Mouse (Mus musculus) limb, embryonic 15.5 days (tissue): ENCODE measurements around the gene Tradd. TPM values are rescaled to one million over a fixed set of nuclear protein-coding genes. Genes with fewer than 3 reads are reported as not detected.

Source experiments
- ATAC-seq: fragments of 200-750 bp; cut with Nextera tagmentation; 2 replicates; pipeline ENCODE4 v1.8.0; 2017; ENCODE audit warnings: low read depth, moderate TSS enrichment; ENCODE audit not compliant: insufficient number of reproducible peaks, low FRiP score, low TSS enrichment
- H3K27ac ChIP-seq: fragments of 300-500 bp; sonication (generic); 2 replicates; pipeline ENCODE4 v1.5.1; 2015; ENCODE audit warnings: moderate library complexity, mild to moderate bottlenecking, inconsistent platforms
- H3K27me3 ChIP-seq: fragments of 300-500 bp; sonication (generic); 2 replicates; pipeline ENCODE4 v1.6.1; 2015; ENCODE audit warnings: inconsistent platforms
- H3K36me3 ChIP-seq: fragments of 300-500 bp; sonication (generic); 2 replicates; pipeline ENCODE4 v1.6.1; 2015; ENCODE audit warnings: inconsistent platforms
- H3K4me1 ChIP-seq: fragments of 300-500 bp; sonication (generic); 2 replicates; pipeline ENCODE4 v1.6.1; 2015; ENCODE audit warnings: inconsistent platforms
- H3K4me2 ChIP-seq: fragments of 300-500 bp; sonication (generic); 2 replicates; pipeline ENCODE4 v1.6.1; 2015; ENCODE audit warnings: mild to moderate bottlenecking, inconsistent platforms
- H3K4me3 ChIP-seq: fragments of 300-500 bp; sonication (generic); 2 replicates; pipeline ENCODE4 v1.5.1; 2015; ENCODE audit warnings: mild to moderate bottlenecking, inconsistent platforms
- H3K9ac ChIP-seq: fragments of 300-500 bp; sonication (generic); 2 replicates; pipeline ENCODE4 v1.6.1; 2015; ENCODE audit warnings: inconsistent platforms
- H3K9me3 ChIP-seq: fragments of 300-500 bp; sonication (generic); 2 replicates; pipeline ENCODE4 v1.6.1; 2016; ENCODE audit warnings: inconsistent platforms
- WGBS: fragments of 180-500 bp; shearing (Covaris S2); methylation state at CpG from one replicate; pipeline ENCODE4 v1.1.7; 2015; 5-methylcytosine and 5-hydroxymethylcytosine counted together
- polyA plus RNA-seq: library from polyadenylated mRNA; unstranded; fragments of >200 nt; fragmentation: Nextera tagmentation; extraction: Ambion mirVana; gene quantifications from 2 replicates; pipeline ENCODE4 v1.2.1, GENCODE M21; 2015

The Tradd gene
- polyA plus RNA-seq, 1 experiment from 2014 or later: 30.8 TPM

- WGBS: 63% methylated on average over 3 of the region's 3 CpGs
- no peak overlapping the region for H3K27ac ChIP-seq
- no peak for ATAC-seq
- peaks cover 46% of the 10 kb centered on the region for H3K27me3 ChIP-seq
- H3K9me3 ChIP-seq: no peaks in the 10 kb centered on the region
- H3K4me1 ChIP-seq: peaks cover 26% of the 10 kb centered on the region
- H3K9ac ChIP-seq: no peak overlapping the region
- H3K4me3 ChIP-seq: no peak overlapping the region
- peaks cover 12% of the 10 kb centered on the region; the same call in 1 of the 2 replicates for H3K36me3 ChIP-seq
- no peak overlapping the region for H3K4me2 ChIP-seq
Observed at GRCm38 (mm10) chr8:105280567-105280966, 16.2 kb upstream of the Tradd start.

- H3K4me2 ChIP-seq: peak overlapping the region; percentile 53
- H3K27ac ChIP-seq: no peak overlapping the region
- H3K9me3 ChIP-seq: no peaks in the 10 kb centered on the region
- WGBS: 4% methylated on average over 28 of the region's 28 CpGs
- H3K9ac ChIP-seq: no peak overlapping the region
- peaks cover 62% of the 10 kb centered on the region for H3K27me3 ChIP-seq
- H3K4me3 ChIP-seq: peak overlapping the region; percentile 28
- H3K4me1 ChIP-seq: peaks cover 30% of the 10 kb centered on the region
- H3K36me3 ChIP-seq: peaks cover 3% of the 10 kb centered on the region; the same call in 1 of the 2 replicates
- ATAC-seq: peak; percentile 30; the same call in 1 of the 2 replicates
Observed at GRCm38 (mm10) chr8:105278911-105279334, 14.5 kb upstream of the Tradd start.

GRCm38 (mm10) chr8:105276292-105277120 lies 12.1 kb upstream of the Tradd start:
- H3K4me1 ChIP-seq: peaks cover 27% of the 10 kb centered on the region
- H3K9me3 ChIP-seq: no peaks in the 10 kb centered on the region
- peak overlapping the region; percentile 85 for H3K4me2 ChIP-seq
- peak overlapping the region; percentile 44 for H3K4me3 ChIP-seq
- no peaks in the 10 kb centered on the region for H3K36me3 ChIP-seq
- H3K9ac ChIP-seq: peak overlapping the region; percentile 31
- WGBS: 3% methylated on average over 30 of the region's 30 CpGs
- peaks cover 82% of the 10 kb centered on the region for H3K27me3 ChIP-seq
- ATAC-seq: peak; percentile 56; the same call in 1 of the 2 replicates
- H3K27ac ChIP-seq: no peak overlapping the region

GRCm38 (mm10) chr8:105275840-105276239 lies 11.4 kb upstream of the Tradd start, which contains the start of gene Nol3:
TSS of gene Nol3 (plus strand) at chr8:105276140.
- 4% methylated on average over 10 of the region's 10 CpGs for WGBS
- H3K9ac ChIP-seq: peak within 1 kb of the TSS; percentile 31
- no peak for ATAC-seq
- peak within 1 kb of the TSS; percentile 85 for H3K4me2 ChIP-seq
- no peak within 1 kb of the TSS for H3K27ac ChIP-seq
- peaks cover 89% of the 10 kb centered on the region for H3K27me3 ChIP-seq
- H3K9me3 ChIP-seq: no peaks in the 10 kb centered on the region
- H3K4me3 ChIP-seq: peak within 1 kb of the TSS; percentile 44
- H3K36me3 ChIP-seq: no peaks in the 10 kb centered on the region
- H3K4me1 ChIP-seq: peaks cover 29% of the 10 kb centered on the region

GRCm38 (mm10) chr8:105275387-105275786 lies 11.0 kb upstream of the Tradd start:
- Histone ChIP-seq H3K27ac (no peak overlapping the region), H3K9me3 (no peaks in the 10 kb centered on the region), H3K4me3 (peak overlapping the region; percentile 44; the same call in 1 of the 2 replicates), H3K36me3 (no peaks in the 10 kb centered on the region), H3K4me1 (peaks cover 33% of the 10 kb centered on the region), H3K4me2 (peak overlapping the region; percentile 85; the same call in 1 of the 2 replicates), H3K27me3 (peaks cover 94% of the 10 kb centered on the region), H3K9ac (no peak overlapping the region)
- 5% methylated on average over 11 of the region's 11 CpGs for WGBS
- ATAC-seq: no peak

GRCm38 (mm10) chr8:105270916-105271186 lies 6.4 kb upstream of the Tradd start:
- ATAC-seq: no peak
- Histone ChIP-seq H3K27me3 (peaks cover 95% of the 10 kb centered on the region), H3K9me3 (no peaks in the 10 kb centered on the region), H3K36me3 (no peaks in the 10 kb centered on the region), H3K27ac (no peak overlapping the region), H3K4me3 (peak overlapping the region; percentile 8; the same call in 1 of the 2 replicates), H3K4me1 (peaks cover 39% of the 10 kb centered on the region), H3K9ac (0 out of 2 replicates have a peak overlapping the region, but pooled peaks have one; percentile 4), H3K4me2 (0 out of 2 replicates have a peak overlapping the region, but pooled peaks have one; percentile 83)
- 4% methylated on average over 11 of the region's 11 CpGs for WGBS

- 4% methylated on average over 39 of the region's 39 CpGs for WGBS
Observed at GRCm38 (mm10) chr8:105270101-105270915, 5.9 kb upstream of the Tradd start.

GRCm38 (mm10) chr8:105269461-105269947 lies 5.1 kb upstream of the Tradd start, which contains the start of gene Hsf4:
TSS of gene Hsf4 (plus strand) at chr8:105269801.
- 1% methylated on average over 42 of the region's 42 CpGs for WGBS
- Histone ChIP-seq H3K9me3 (no peaks in the 10 kb centered on the region), H3K4me2 (peak within 1 kb of the TSS; percentile 83), H3K36me3 (no peaks in the 10 kb centered on the region), H3K27me3 (peaks cover 85% of the 10 kb centered on the region), H3K27ac (no peak within 1 kb of the TSS), H3K4me1 (peaks cover 42% of the 10 kb centered on the region), H3K4me3 (peak within 1 kb of the TSS; percentile 43), H3K9ac (0 out of 2 replicates have a peak within 1 kb of the TSS, but pooled peaks have one; percentile 7)
- no peak for ATAC-seq

More at GRCm38 (mm10) chr8:105270101-105270915, 5.9 kb upstream of the Tradd start:
- Histone ChIP-seq H3K4me3 (peak overlapping the region; percentile 43), H3K27ac (no peak overlapping the region), H3K27me3 (peaks cover 93% of the 10 kb centered on the region), H3K9me3 (no peaks in the 10 kb centered on the region), H3K4me1 (peaks cover 38% of the 10 kb centered on the region), H3K36me3 (no peaks in the 10 kb centered on the region), H3K4me2 (peak overlapping the region; percentile 83), H3K9ac (0 out of 2 replicates have a peak overlapping the region, but pooled peaks have one; percentile 7)
- ATAC-seq: no peak

- ATAC-seq: no peak
- Histone ChIP-seq H3K27ac (no peak overlapping the region), H3K27me3 (peaks cover 82% of the 10 kb centered on the region), H3K4me3 (peak overlapping the region; percentile 43), H3K9me3 (no peaks in the 10 kb centered on the region), H3K4me1 (peaks cover 43% of the 10 kb centered on the region), H3K4me2 (peak overlapping the region; percentile 83), H3K36me3 (no peaks in the 10 kb centered on the region), H3K9ac (no peak overlapping the region)
- 6% methylated on average over 10 of the region's 10 CpGs for WGBS
Observed at GRCm38 (mm10) chr8:105269075-105269458, 4.7 kb upstream of the Tradd start.

- no peaks in the 10 kb centered on the region for H3K36me3 ChIP-seq
- 2% methylated on average over 65 of the region's 65 CpGs for WGBS
- no peaks in the 10 kb centered on the region for H3K9me3 ChIP-seq
- H3K27me3 ChIP-seq: peaks cover 83% of the 10 kb centered on the region
- ATAC-seq: no peak
- peak overlapping the region; percentile 43 for H3K4me3 ChIP-seq
- no peak overlapping the region for H3K27ac ChIP-seq
- peaks cover 47% of the 10 kb centered on the region for H3K4me1 ChIP-seq
- H3K9ac ChIP-seq: no peak overlapping the region
- peak overlapping the region; percentile 83 for H3K4me2 ChIP-seq
Observed at GRCm38 (mm10) chr8:105268342-105269074, 4.1 kb upstream of the Tradd start.

- no peak for ATAC-seq
- no peaks in the 10 kb centered on the region for H3K9me3 ChIP-seq
- H3K4me3 ChIP-seq: no peak overlapping the region
- no peak overlapping the region for H3K9ac ChIP-seq
- peaks cover 73% of the 10 kb centered on the region for H3K27me3 ChIP-seq
- no peak overlapping the region for H3K4me2 ChIP-seq
- H3K36me3 ChIP-seq: no peaks in the 10 kb centered on the region
- 36% methylated on average over 13 of the region's 13 CpGs for WGBS
- peaks cover 46% of the 10 kb centered on the region for H3K4me1 ChIP-seq
- H3K27ac ChIP-seq: no peak overlapping the region
Observed at GRCm38 (mm10) chr8:105266775-105267174, 2.4 kb upstream of the Tradd start.
